Mouse (Mus musculus): ENCODE data around the gene Ovol3.

- TF ChIP-seq CTCF (IDR thresholded peaks at IDR 0.05; ENCODE audit: borderline replicate concordance, extremely low read depth, insufficient read depth, insufficient read length) (no peak), POLR2A (IDR thresholded peaks at IDR 0.05; ENCODE audit: borderline replicate concordance, extremely low read depth, insufficient read depth, insufficient read length, poor library complexity, severe bottlenecking) (no peak)
Measured at GRCm38 (mm10) chr7:30280670-30281138, 45.2 kb upstream of the Ovol3 start.
